Comparison of ENCODE assay signal across 9 mouse cellular contexts in the genomic region with DNA sequence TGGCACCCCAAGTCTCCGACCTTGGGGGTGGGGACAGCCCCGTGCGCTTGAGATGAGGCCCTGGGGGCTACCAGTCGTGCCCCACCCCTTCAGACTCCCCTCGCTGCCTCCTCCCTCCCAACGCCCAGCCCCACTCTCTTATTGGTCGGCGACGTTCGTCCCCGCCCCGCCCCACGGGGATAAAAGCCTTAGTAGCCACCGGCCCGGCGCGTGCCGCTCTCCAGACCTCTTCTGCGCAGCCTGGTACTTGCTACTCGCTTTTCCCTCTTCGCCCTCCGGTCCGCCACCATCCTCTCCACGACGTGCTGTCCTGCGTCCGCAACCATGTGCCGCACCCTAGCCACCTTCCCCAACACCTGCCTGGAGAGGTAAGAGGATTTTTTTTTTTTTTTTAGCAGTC. TPM values are rescaled to one million over a fixed set of nuclear protein-coding genes. Genes with fewer than 3 reads are reported as not detected.
DNase-seq lines count a peak whose midpoint lies in the region; ATAC-seq lines count a peak whose summit lies in the region.
"Had no signal": no experiment of that assay in that cellular context is flagged by ENCODE, and none has a peak within 500 bp of the region (broad histone marks: within the 10 kb centered on the region; RNA-seq: fewer than 3 reads in every experiment).

Gene Rgs16, plus strand, starts transcription at position 205 of the 400 bp plus-strand sequence.

- peaks cover 70% of the 10 kb centered on the region for H3K4me1 ChIP-seq in forebrain, embryonic 13.5 days
- peaks cover 16% of the 10 kb centered on the region; the same call in 1 of the 2 replicates for H3K4me1 ChIP-seq in lung, embryonic 15.5 days

- intact Hi-C loops in heart, postnatal 25 days (cut with DNase I), result loop anchor here (5.0 kb wide), 1 partner anchor 98 kb away; no protein-coding TSS in a partner anchor

- peak within 1 kb of the TSS; percentile 51 for H3K4me3 ChIP-seq in forebrain, embryonic 13.5 days
- peak within 1 kb of the TSS; percentile 32 for H3K4me3 ChIP-seq in lung, embryonic 15.5 days

- WGBS in forebrain, embryonic 13.5 days, result 2% methylated on average over 24 of the region's 28 CpGs
- WGBS in lung, embryonic 15.5 days, result under 1% methylated on average over 28 of the region's 28 CpGs

- peak; percentile 80 for ATAC-seq in forebrain, embryonic 13.5 days
- ATAC-seq in lung, embryonic 15.5 days (ENCODE audit: borderline replicate concordance, extremely low read depth, low FRiP score, low TSS enrichment), result peak; percentile 86; the same call in 1 of the 2 replicates
- ATAC-seq: Patski had no signal

- no peaks in the 10 kb centered on the region for H3K9me3 ChIP-seq in forebrain, embryonic 13.5 days (replicated peaks)
- H3K9me3 ChIP-seq in lung, embryonic 15.5 days, result no peaks in the 10 kb centered on the region

- peaks cover 15% of the 10 kb centered on the region for H3K36me3 ChIP-seq in forebrain, embryonic 13.5 days (ENCODE audit: poor library complexity, severe bottlenecking)
- H3K36me3 ChIP-seq in lung, embryonic 15.5 days, result no peaks in the 10 kb centered on the region

- DNase-seq in CD4-positive, CD25-positive, alpha-beta regulatory T cell, adult 2 months (ENCODE audit: low read depth, low spot score), result peak; percentile 90
- peak; percentile 29 for DNase-seq in c-Kit-positive CD71-negative TER-119-negative erythroid progenitor cells, embryonic 14.5 days (ENCODE audit: low read depth)
- DNase-seq in heart, postnatal 25 days (ENCODE audit: low spot score), result peak; percentile 67
- DNase-seq in kidney, postnatal 4 days, result peak; percentile 89 to 92
- DNase-seq in ovary, adult 18-20 months (ENCODE audit: low spot score), result peak; percentile 78
- peak; percentile 76 for DNase-seq in thymus, postnatal 25 days

- 0 out of 2 replicates have a peak within 1 kb of the TSS, but pooled peaks have one; percentile 31 for H3K27ac ChIP-seq in forebrain, embryonic 13.5 days
- H3K27ac ChIP-seq in lung, embryonic 15.5 days, result no peak within 1 kb of the TSS

- peaks cover 14% of the 10 kb centered on the region for H3K27me3 ChIP-seq in forebrain, embryonic 13.5 days
- H3K27me3 ChIP-seq in lung, embryonic 15.5 days, result peaks cover 49% of the 10 kb centered on the region
- H3K27me3 ChIP-seq: Patski had no signal

- H3K9ac ChIP-seq in forebrain, embryonic 13.5 days, result peak within 1 kb of the TSS; percentile 68
- H3K9ac ChIP-seq in lung, embryonic 15.5 days, result no peak within 1 kb of the TSS

- H3K4me2 ChIP-seq in forebrain, embryonic 13.5 days, result peak within 1 kb of the TSS; percentile 79
- H3K4me2 ChIP-seq in lung, embryonic 15.5 days, result peak within 1 kb of the TSS; percentile 63

RNA-seq across cellular contexts. Expression of gene Rgs16, which starts in this region (rescaled TPM):
- 38.5 and 43.7 TPM in 2 replicates for polyA plus RNA-seq in forebrain, embryonic 13.5 days (2015; fragmentation: Nextera tagmentation; extraction: Ambion mirVana)
- total RNA-seq in heart, postnatal 25 days (2021), result 1 to 10 TPM; 1.4 to 2.4 TPM
- 1.7 and 1.9 TPM in 2 replicates for polyA plus RNA-seq in lung, embryonic 15.5 days (2015; fragmentation: Nextera tagmentation; extraction: Ambion mirVana)

Comparison
In these comparisons a context has a peak if more than half of its experiments do, and no peak if none do; other contexts are left out.
1. RNA of gene Rgs16 (polyA plus RNA-seq): 38.5 to 43.7 TPM in forebrain, embryonic 13.5 days; 1.7 to 1.9 TPM in lung, embryonic 15.5 days; every median in the first group is over 10 times any median in the second.
2. DNase-seq: peak in every context shown above with its lines; median percentile 90 in kidney, postnatal 4 days; 90 in CD4-positive, CD25-positive, alpha-beta regulatory T cell, adult 2 months; 78 in ovary, adult 18-20 months; 76 in thymus, postnatal 25 days; 67 in heart, postnatal 25 days; 29 in c-Kit-positive CD71-negative TER-119-negative erythroid progenitor cells, embryonic 14.5 days.